Mouse (Mus musculus): ENCODE data around the gene Slirp. TPM values are rescaled to one million over a fixed set of nuclear protein-coding genes. Genes with fewer than 3 reads are reported as not detected.

The Slirp gene
- polyA plus RNA-seq (2012; ENCODE audit: insufficient read depth, insufficient read length, low replicate concordance, missing spikeins): not detected in 2 replicates

GRCm38 (mm10) chr12:87443700-87444122 lies at the start of gene Slirp, which contains the start of gene Alkbh1:
Gene Slirp (plus strand): TSS chr12:87443896.
Gene Alkbh1 (minus strand): TSS chr12:87444017.
- Histone ChIP-seq H3K27ac (ENCODE audit: insufficient read depth, low read depth, low read length) (peak within 1 kb of the TSS; percentile 16; the same call in 1 of the 2 replicates), H3K4me1 (ENCODE audit: control insufficient read depth, insufficient read depth, low read length) (peaks cover 3% of the 10 kb centered on the region; the same call in 1 of the 2 replicates), H3K4me3 (ENCODE audit: insufficient read depth, low read depth, low read length) (peak within 1 kb of the TSS; percentile 82)
- TF ChIP-seq CTCF (IDR thresholded peaks at IDR 0.05; ENCODE audit: insufficient read depth, low read depth, low read length) (no peak), POLR2A (IDR thresholded peaks at IDR 0.05; ENCODE audit: insufficient read depth, low read depth, low read length) (peak; percentile 51; the same call in 1 of the 2 replicates)
- WGBS: under 1% methylated on average over 28 of the region's 28 CpGs

GRCm38 (mm10) chr12:87394316-87394715 lies 49.4 kb upstream of the Slirp start:
- no peak overlapping the region for H3K27ac ChIP-seq (ENCODE audit: insufficient read depth, low read depth, low read length)
- TF ChIP-seq POLR2A (IDR thresholded peaks at IDR 0.05; ENCODE audit: insufficient read depth, low read depth, low read length) (no peak), CTCF (IDR thresholded peaks at IDR 0.05; ENCODE audit: insufficient read depth, low read depth, low read length) (no peak)
- 93% methylated on average over 6 of the region's 6 CpGs for WGBS
- no peaks in the 10 kb centered on the region for H3K4me1 ChIP-seq (ENCODE audit: control insufficient read depth, insufficient read depth, low read length)
- H3K4me3 ChIP-seq (ENCODE audit: insufficient read depth, low read depth, low read length): no peak overlapping the region

- H3K4me1 ChIP-seq (ENCODE audit: control insufficient read depth, insufficient read depth, low read length): no peaks in the 10 kb centered on the region
- no peak overlapping the region for H3K27ac ChIP-seq (ENCODE audit: insufficient read depth, low read depth, low read length)
- no peak overlapping the region for H3K4me3 ChIP-seq (ENCODE audit: insufficient read depth, low read depth, low read length)
- TF ChIP-seq CTCF (IDR thresholded peaks at IDR 0.05; ENCODE audit: insufficient read depth, low read depth, low read length) (no peak), POLR2A (IDR thresholded peaks at IDR 0.05; ENCODE audit: insufficient read depth, low read depth, low read length) (no peak)
- WGBS: 93% methylated on average over 4 of the region's 4 CpGs
Measured at GRCm38 (mm10) chr12:87397126-87397525, 46.6 kb upstream of the Slirp start.

- TF ChIP-seq POLR2A (IDR thresholded peaks at IDR 0.05; ENCODE audit: insufficient read depth, low read depth, low read length): no peak
- H3K27ac ChIP-seq (ENCODE audit: insufficient read depth, low read depth, low read length): no peak overlapping the region
- H3K4me3 ChIP-seq (ENCODE audit: insufficient read depth, low read depth, low read length): no peak overlapping the region
- no peaks in the 10 kb centered on the region for H3K4me1 ChIP-seq (ENCODE audit: control insufficient read depth, insufficient read depth, low read length)
- WGBS: 67% methylated on average over 4 of the region's 4 CpGs
Measured at GRCm38 (mm10) chr12:87397811-87398417, 45.8 kb upstream of the Slirp start.

GRCm38 (mm10) chr12:87399119-87399819 lies 44.4 kb upstream of the Slirp start:
- no peak for TF ChIP-seq POLR2A (IDR thresholded peaks at IDR 0.05; ENCODE audit: insufficient read depth, low read depth, low read length)
- no peak for TF ChIP-seq CTCF (IDR thresholded peaks at IDR 0.05; ENCODE audit: insufficient read depth, low read depth, low read length)
- H3K4me1 ChIP-seq (ENCODE audit: control insufficient read depth, insufficient read depth, low read length): no peaks in the 10 kb centered on the region
- WGBS: 92% methylated on average over 10 of the region's 10 CpGs
- no peak overlapping the region for H3K4me3 ChIP-seq (ENCODE audit: insufficient read depth, low read depth, low read length)
- H3K27ac ChIP-seq (ENCODE audit: insufficient read depth, low read depth, low read length): no peak overlapping the region

GRCm38 (mm10) chr12:87401883-87402282 lies 41.8 kb upstream of the Slirp start:
- no peak overlapping the region for H3K4me3 ChIP-seq (ENCODE audit: insufficient read depth, low read depth, low read length)
- 56% methylated on average over 6 of the region's 6 CpGs for WGBS
- TF ChIP-seq CTCF (IDR thresholded peaks at IDR 0.05; ENCODE audit: insufficient read depth, low read depth, low read length) (no peak), POLR2A (IDR thresholded peaks at IDR 0.05; ENCODE audit: insufficient read depth, low read depth, low read length) (no peak)
- H3K4me1 ChIP-seq (ENCODE audit: control insufficient read depth, insufficient read depth, low read length): no peaks in the 10 kb centered on the region
- H3K27ac ChIP-seq (ENCODE audit: insufficient read depth, low read depth, low read length): no peak overlapping the region

- Histone ChIP-seq H3K4me3 (ENCODE audit: insufficient read depth, low read depth, low read length) (no peak overlapping the region), H3K27ac (ENCODE audit: insufficient read depth, low read depth, low read length) (no peak overlapping the region), H3K4me1 (ENCODE audit: control insufficient read depth, insufficient read depth, low read length) (peaks cover 5% of the 10 kb centered on the region)
- TF ChIP-seq CTCF (IDR thresholded peaks at IDR 0.05; ENCODE audit: insufficient read depth, low read depth, low read length) (no peak), POLR2A (IDR thresholded peaks at IDR 0.05; ENCODE audit: insufficient read depth, low read depth, low read length) (no peak)
- WGBS: 91% methylated on average over 4 of the region's 4 CpGs
Measured at GRCm38 (mm10) chr12:87405165-87405564, 38.5 kb upstream of the Slirp start.

GRCm38 (mm10) chr12:87405721-87406120 lies 38.0 kb upstream of the Slirp start:
- WGBS: 76% methylated on average over 3 of the region's 3 CpGs
- H3K27ac ChIP-seq (ENCODE audit: insufficient read depth, low read depth, low read length): no peak overlapping the region
- no peak overlapping the region for H3K4me3 ChIP-seq (ENCODE audit: insufficient read depth, low read depth, low read length)
- no peak for TF ChIP-seq CTCF (IDR thresholded peaks at IDR 0.05; ENCODE audit: insufficient read depth, low read depth, low read length)
- H3K4me1 ChIP-seq (ENCODE audit: control insufficient read depth, insufficient read depth, low read length): peaks cover 5% of the 10 kb centered on the region

GRCm38 (mm10) chr12:87407869-87408605 lies 35.7 kb upstream of the Slirp start:
- no peak overlapping the region for H3K4me3 ChIP-seq (ENCODE audit: insufficient read depth, low read depth, low read length)
- 39% methylated on average over 21 of the region's 21 CpGs for WGBS
- H3K4me1 ChIP-seq (ENCODE audit: control insufficient read depth, insufficient read depth, low read length): peaks cover 5% of the 10 kb centered on the region
- TF ChIP-seq POLR2A (IDR thresholded peaks at IDR 0.05; ENCODE audit: insufficient read depth, low read depth, low read length) (no peak), CTCF (IDR thresholded peaks at IDR 0.05; ENCODE audit: insufficient read depth, low read depth, low read length) (no peak)
- no peak overlapping the region for H3K27ac ChIP-seq (ENCODE audit: insufficient read depth, low read depth, low read length)
